Mouse (Mus musculus) liver (tissue): ENCODE measurements around the gene Tent5a.

Source experiments
- DNase-seq: peaks from one replicate; pipeline ENCODE4 v3.0.0-alpha.2; 2020; ENCODE audit warnings: mixed read lengths

The Tent5a gene

DNA sequence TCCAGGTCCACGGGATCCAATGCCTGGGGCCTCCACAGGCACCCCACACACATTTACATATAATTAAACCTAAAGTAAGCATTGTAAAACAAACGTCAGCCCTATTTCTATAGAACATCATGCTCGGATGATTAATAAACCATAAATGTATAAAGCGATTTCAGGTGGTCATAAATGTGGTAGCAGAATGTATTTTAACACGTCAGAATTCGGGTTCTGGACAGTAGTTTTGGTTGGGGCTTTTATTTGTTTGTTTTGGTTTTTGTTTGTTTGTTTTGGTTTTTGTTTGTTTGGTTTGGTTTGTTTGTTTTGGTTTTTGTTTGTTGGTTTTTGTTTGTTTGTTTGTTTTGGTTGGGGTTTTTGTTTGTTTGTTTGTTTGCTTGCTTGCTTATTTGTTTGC is 14.7 kb downstream of the Tent5a start, which contains the start of gene Gm11114:
TSS of gene Gm11114 (plus strand) at position 301 of the 400 bp plus-strand sequence.
- DNase-seq = no peak

DNA sequence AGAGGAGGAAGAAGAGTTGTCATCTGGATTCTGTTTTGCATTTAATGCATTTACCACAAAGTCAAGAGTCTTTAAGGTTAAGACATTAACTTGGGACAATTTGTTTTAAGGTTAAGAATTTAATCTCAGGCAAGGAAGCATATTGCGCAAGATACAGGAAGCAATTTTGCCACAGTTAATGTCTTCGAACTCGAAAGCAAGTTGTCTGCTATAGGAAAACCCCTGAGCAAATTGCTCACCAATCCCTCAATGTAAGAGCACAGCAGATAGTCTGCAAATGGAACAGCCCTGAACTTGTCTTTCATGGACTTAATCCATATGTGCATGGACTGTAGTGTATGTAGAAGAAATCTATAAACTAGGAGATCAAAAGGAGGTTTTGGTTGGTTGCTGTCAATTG is 23.8 kb downstream of the Tent5a start:
- no peak for DNase-seq

DNA sequence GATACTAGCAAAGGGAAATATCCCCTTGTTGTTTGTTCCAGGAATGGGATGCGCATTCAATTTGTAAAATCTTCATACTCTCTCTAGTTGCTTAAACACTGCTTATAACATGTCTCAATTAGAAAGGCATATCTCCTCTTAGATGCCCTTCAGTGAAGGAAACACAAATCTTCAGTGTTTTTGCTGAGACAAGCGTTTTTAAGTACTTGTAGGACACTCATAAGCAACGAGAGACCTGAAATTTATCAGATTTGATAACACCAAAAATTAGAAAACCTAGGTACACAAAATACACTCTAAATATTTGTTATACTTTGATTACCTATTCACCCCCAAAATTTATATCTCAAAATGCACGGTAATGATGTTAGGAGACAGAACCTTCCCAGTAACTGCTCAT is 24.3 kb downstream of the Tent5a start:
- no peak for DNase-seq

DNA sequence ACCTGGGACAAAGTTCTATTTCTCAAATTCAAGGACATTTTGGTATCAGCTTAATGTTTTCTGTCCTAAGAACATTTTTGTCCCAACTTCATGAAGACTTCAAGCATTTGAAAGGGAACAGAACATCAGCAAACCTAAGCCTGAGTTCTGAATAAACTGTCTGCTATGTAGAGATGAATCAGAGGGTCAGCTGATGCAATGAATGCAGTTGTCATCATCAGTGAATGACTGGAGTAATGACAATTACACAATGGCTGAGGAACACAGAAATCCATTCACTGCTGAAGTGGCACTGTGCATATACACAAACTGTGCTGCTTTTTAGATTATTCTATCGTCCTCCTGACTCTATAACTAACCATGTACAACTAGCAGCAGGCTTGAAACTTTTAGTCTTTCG is 53.0 kb downstream of the Tent5a start:
- no peak for DNase-seq
